8 mouse cellular contexts compared by ENCODE assay signal in genomic region chr3:34691703-34692393, GRCm38 (mm10). TPM values are rescaled to one million over a fixed set of nuclear protein-coding genes. Genes with fewer than 3 reads are reported as not detected.
DNase-seq lines count a peak whose midpoint lies in the region; ATAC-seq and TF ChIP-seq lines count a peak whose summit lies in the region.

No protein-coding gene starts in this region.

- peak overlapping the region; percentile 59 for H3K4me2 ChIP-seq in lung, embryonic 14.5 days

- TF ChIP-seq POLR2A in cerebellum, adult 2 months (IDR thresholded peaks at IDR 0.05; ENCODE audit: borderline replicate concordance, insufficient read depth, low read length) = no peak

- TF ChIP-seq CTCF in cerebellum, adult 2 months (IDR thresholded peaks at IDR 0.05; ENCODE audit: borderline replicate concordance, insufficient read depth, low read depth, low read length) = no peak
- no peak for TF ChIP-seq CTCF in lung, embryonic 14.5 days (IDR thresholded peaks at IDR 0.05; ENCODE audit: low read depth)

- H3K27ac ChIP-seq in cerebellum, adult 2 months (ENCODE audit: insufficient read depth, low read length) = no peak overlapping the region
- no peak overlapping the region for H3K27ac ChIP-seq in lung, embryonic 14.5 days (ENCODE audit: low read depth)
- H3K27ac ChIP-seq in midbrain, embryonic 10.5 days (replicated peaks) = peak overlapping the region; percentile 87

- ATAC-seq in lung, embryonic 14.5 days (ENCODE audit: insufficient read depth) = peak; percentile 66; the same call in 1 of the 2 replicates

- DNase-seq in cerebellum, adult 2 months = peak; percentile 17 to 18
- no peak for DNase-seq in cerebellum, adult 8-10 months
- peak; percentile 63 for DNase-seq in lung, embryonic 14.5 days
- DNase-seq in lung, postnatal 25 days (ENCODE audit: low spot score) = no peak
- peak; percentile 11 to 14 for DNase-seq in frontal cortex, postnatal 36 days (ENCODE audit: low spot score in 2 of 2)
- DNase-seq in midbrain, embryonic 10.5 days (ENCODE audit: low spot score) = peak; percentile 74
- DNase-seq in c-Kit-positive CD71-positive TER-119-positive erythroid progenitor cells, embryonic 14.5 days (ENCODE audit: low spot score) = no peak
- no peak for DNase-seq in spleen, postnatal 14 days (ENCODE audit: low spot score in 2 of 2)

- H3K36me3 ChIP-seq in lung, embryonic 14.5 days (ENCODE audit: insufficient read depth) = no peaks in the 10 kb centered on the region
- no peaks in the 10 kb centered on the region for H3K36me3 ChIP-seq in midbrain, embryonic 10.5 days

- no peaks in the 10 kb centered on the region; the same call in 1 of the 2 replicates for H3K27me3 ChIP-seq in cerebellum, adult 2 months (ENCODE audit: control insufficient read depth, insufficient read depth, low read length)
- no peaks in the 10 kb centered on the region for H3K27me3 ChIP-seq in lung, embryonic 14.5 days (ENCODE audit: insufficient read depth, low read length)
- peaks cover 18% of the 10 kb centered on the region for H3K27me3 ChIP-seq in midbrain, embryonic 10.5 days (ENCODE audit: low read depth, poor library complexity, severe bottlenecking)

- no peaks in the 10 kb centered on the region for H3K9me3 ChIP-seq in lung, embryonic 14.5 days (ENCODE audit: low read depth, low read length)
- no peaks in the 10 kb centered on the region for H3K9me3 ChIP-seq in midbrain, embryonic 10.5 days (replicated peaks)

- H3K4me1 ChIP-seq in cerebellum, adult 2 months (ENCODE audit: control insufficient read depth, insufficient read depth, low read length) = no peaks in the 10 kb centered on the region
- no peaks in the 10 kb centered on the region for H3K4me1 ChIP-seq in lung, embryonic 14.5 days (ENCODE audit: insufficient read depth)
- peaks cover 17% of the 10 kb centered on the region for H3K4me1 ChIP-seq in midbrain, embryonic 10.5 days

- H3K9ac ChIP-seq in lung, embryonic 14.5 days = peak overlapping the region; percentile 29; the same call in 1 of the 2 replicates

- H3K4me3 ChIP-seq in cerebellum, adult 2 months (replicated peaks; ENCODE audit: insufficient read depth, low read depth, low read length) = peak overlapping the region; percentile 34
- H3K4me3 ChIP-seq in lung, embryonic 14.5 days (ENCODE audit: low read depth, low read length) = peak overlapping the region; percentile 21; the same call in 1 of the 2 replicates
- H3K4me3 ChIP-seq in midbrain, embryonic 10.5 days = peak overlapping the region; percentile 43

- 9% methylated on average over 20 of the region's 20 CpGs for WGBS in cerebellum, adult 2 months
- WGBS in lung, embryonic 14.5 days = 16% methylated on average over 20 of the region's 20 CpGs
- WGBS in midbrain, embryonic 10.5 days = 7% methylated on average over 20 of the region's 20 CpGs

RNA-seq across cellular contexts. Expression of gene Sox2, which starts 41.6 kb away (rescaled TPM):
- polyA plus RNA-seq in cerebellum, adult 2 months (2012; rRNA removed) = 24.5 and 26.5 TPM in 2 replicates
- polyA plus RNA-seq in lung, embryonic 14.5 days (2014; fragmentation: Nextera tagmentation; extraction: Ambion mirVana) = 4.0 and 5.0 TPM in 2 replicates
- 28.8 and 31.9 TPM in 2 replicates for polyA plus RNA-seq in midbrain, embryonic 10.5 days (2016; fragmentation: Nextera tagmentation; extraction: Ambion mirVana)

Comparison
In these comparisons a context has a peak if more than half of its experiments do, and no peak if none do; other contexts are left out.
1. DNase-seq: peak in cerebellum, adult 2 months (2 of 2), lung, embryonic 14.5 days (single experiment), frontal cortex, postnatal 36 days (2 of 2) and midbrain, embryonic 10.5 days (single experiment); none in cerebellum, adult 8-10 months (single experiment), lung, postnatal 25 days (single experiment), c-Kit-positive CD71-positive TER-119-positive erythroid progenitor cells, embryonic 14.5 days (single experiment) and spleen, postnatal 14 days (0 of 2).
2. Peak in every context shown above with its lines, with median percentiles within 50 percentile points of each other: H3K4me3 ChIP-seq.